Mouse (Mus musculus) kidney, embryonic 14.5 days (tissue): Measurements from ENCODE around the gene Ifna6. TPM values are rescaled to one million over a fixed set of nuclear protein-coding genes. Genes with fewer than 3 reads are reported as not detected.

ENCODE experiments used
- polyA plus RNA-seq: library from polyadenylated mRNA; unstranded; fragments of >200 nt; fragmentation: Nextera tagmentation; extraction: Ambion mirVana; gene quantifications from 2 replicates; pipeline ENCODE4 v1.2.1, GENCODE M21; 2014

Gene Ifna6
- polyA plus RNA-seq, 1 experiment from 2014 or later: not detected

Other genes with a start within 250 kb of the Ifna6 start
- gene Ifna9, start 235.0 kb upstream of the Ifna6 start, polyA plus RNA-seq: not detected in 2 replicates
- gene Ifna12, start 224.0 kb upstream of the Ifna6 start, polyA plus RNA-seq: not detected in 2 replicates
- gene C87499, start 193.0 kb upstream of the Ifna6 start, polyA plus RNA-seq: not detected in 2 replicates
- not detected in 2 replicates for gene Ifna13, start 183.0 kb upstream of the Ifna6 start, polyA plus RNA-seq
- gene Ifna16, start 150.5 kb upstream of the Ifna6 start, polyA plus RNA-seq: not detected in 2 replicates
- gene Ifna2, start 143.5 kb upstream of the Ifna6 start, polyA plus RNA-seq: not detected in 2 replicates
- not detected in 2 replicates for gene Ifnab, start 136.1 kb upstream of the Ifna6 start, polyA plus RNA-seq
- gene Gm26566, start 105.6 kb upstream of the Ifna6 start, polyA plus RNA-seq: 0.31 and 0.81 TPM in 2 replicates
- gene Klhl9, start 105.0 kb upstream of the Ifna6 start, polyA plus RNA-seq: 86.2 and 120 TPM in 2 replicates
- gene Gm13271, start 72.5 kb upstream of the Ifna6 start, polyA plus RNA-seq: not detected in 2 replicates
- 0.30 and 0.47 TPM in 2 replicates for gene Gm13283, start 67.3 kb upstream of the Ifna6 start, polyA plus RNA-seq
- gene Gm13290, start 53.6 kb upstream of the Ifna6 start, polyA plus RNA-seq: 0.51 and 0.92 TPM in 2 replicates
- not detected in 2 replicates for gene Gm13289, start 50.5 kb upstream of the Ifna6 start, polyA plus RNA-seq
- gene Gm13272, start 47.6 kb upstream of the Ifna6 start, polyA plus RNA-seq: not detected in 2 replicates
- 0.19 TPM in 1 of 2 replicates, not detected in the other for gene Ifnz, start 45.3 kb upstream of the Ifna6 start, polyA plus RNA-seq
- not detected in 2 replicates for gene Gm13276, start 41.7 kb upstream of the Ifna6 start, polyA plus RNA-seq
- gene Gm13277, start 38.8 kb upstream of the Ifna6 start, polyA plus RNA-seq: not detected in 2 replicates
- gene Gm13278, start 35.9 kb upstream of the Ifna6 start, polyA plus RNA-seq: not detected in 2 replicates
- gene Gm13275, start 32.9 kb upstream of the Ifna6 start, polyA plus RNA-seq: not detected in 2 replicates
- gene Gm13279, start 30.0 kb upstream of the Ifna6 start, polyA plus RNA-seq: not detected in 2 replicates
- 0.19 and 0.69 TPM in 2 replicates for gene Gm13285, start 27.8 kb upstream of the Ifna6 start, polyA plus RNA-seq
- gene Gm13287, start 24.2 kb upstream of the Ifna6 start, polyA plus RNA-seq: not detected in 2 replicates
- gene Gm13288, start 21.9 kb upstream of the Ifna6 start, polyA plus RNA-seq: not detected in 2 replicates
- gene Ifna7, start 11.2 kb upstream of the Ifna6 start, polyA plus RNA-seq: not detected in 2 replicates
- gene Ifna11, start 7.5 kb upstream of the Ifna6 start, polyA plus RNA-seq: not detected in 2 replicates
- gene Ifna5, start 8.1 kb downstream of the Ifna6 start, polyA plus RNA-seq: not detected in 2 replicates
- gene Ifna4, start 14.4 kb downstream of the Ifna6 start, polyA plus RNA-seq: not detected in 2 replicates
- gene Ifna1, start 22.7 kb downstream of the Ifna6 start, polyA plus RNA-seq: not detected in 2 replicates
- gene Ifne, start 52.8 kb downstream of the Ifna6 start, polyA plus RNA-seq: not detected in 2 replicates